Mouse (Mus musculus) testis, adult 2 months (tissue): ENCODE data around the gene Epb41.

Experiments
- CTCF ChIP-seq: fragments of 200-500 bp; IDR thresholded peaks from 2 replicates; pipeline ENCODE4 v1.5.1; 2012; ENCODE audit warnings: low read depth, mild to moderate bottlenecking, inconsistent platforms, low read length, moderate library complexity; ENCODE audit not compliant: control insufficient read depth, insufficient read depth, insufficient replicate concordance
- POLR2A ChIP-seq: fragments of 200-500 bp; IDR thresholded peaks from 2 replicates; pipeline ENCODE4 v1.6.1; 2012; ENCODE audit warnings: low read depth, mild to moderate bottlenecking, inconsistent platforms, low read length, moderate library complexity; ENCODE audit not compliant: control insufficient read depth

GRCm38 (mm10) chr4:132037991-132038390, 37.1 kb downstream of the Epb41 start:
- no peak for TF ChIP-seq POLR2A
- TF ChIP-seq CTCF, result no peak
